Mouse (Mus musculus) ovary, postnatal 10 days (tissue): ENCODE results near the gene Inhbe.

Source experiments
- DNase-seq: peaks from one replicate; pipeline ENCODE4 v3.0.0; 2022; ENCODE audit warnings: low spot score

The Inhbe gene

DNA sequence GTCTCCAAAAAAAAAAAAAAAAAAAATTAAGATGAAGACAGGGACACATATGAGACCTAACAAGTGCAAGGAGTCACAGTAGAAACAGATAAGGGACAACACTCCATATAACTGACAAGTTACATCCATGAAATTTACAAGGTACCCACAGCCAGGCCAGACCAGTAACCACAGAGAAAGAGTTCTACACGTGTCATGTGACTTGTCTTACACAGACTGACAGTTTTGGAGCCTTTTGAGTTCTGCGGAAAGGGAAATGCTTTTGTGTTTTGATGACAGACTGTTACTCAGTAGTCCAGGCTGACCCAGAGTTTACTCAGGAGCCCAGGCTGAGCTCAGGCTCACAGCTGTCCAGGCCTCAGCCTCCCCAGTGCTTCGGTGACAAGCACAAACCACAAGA, 11.2 kb downstream of the Inhbe start:
- DNase-seq, result no peak

DNA sequence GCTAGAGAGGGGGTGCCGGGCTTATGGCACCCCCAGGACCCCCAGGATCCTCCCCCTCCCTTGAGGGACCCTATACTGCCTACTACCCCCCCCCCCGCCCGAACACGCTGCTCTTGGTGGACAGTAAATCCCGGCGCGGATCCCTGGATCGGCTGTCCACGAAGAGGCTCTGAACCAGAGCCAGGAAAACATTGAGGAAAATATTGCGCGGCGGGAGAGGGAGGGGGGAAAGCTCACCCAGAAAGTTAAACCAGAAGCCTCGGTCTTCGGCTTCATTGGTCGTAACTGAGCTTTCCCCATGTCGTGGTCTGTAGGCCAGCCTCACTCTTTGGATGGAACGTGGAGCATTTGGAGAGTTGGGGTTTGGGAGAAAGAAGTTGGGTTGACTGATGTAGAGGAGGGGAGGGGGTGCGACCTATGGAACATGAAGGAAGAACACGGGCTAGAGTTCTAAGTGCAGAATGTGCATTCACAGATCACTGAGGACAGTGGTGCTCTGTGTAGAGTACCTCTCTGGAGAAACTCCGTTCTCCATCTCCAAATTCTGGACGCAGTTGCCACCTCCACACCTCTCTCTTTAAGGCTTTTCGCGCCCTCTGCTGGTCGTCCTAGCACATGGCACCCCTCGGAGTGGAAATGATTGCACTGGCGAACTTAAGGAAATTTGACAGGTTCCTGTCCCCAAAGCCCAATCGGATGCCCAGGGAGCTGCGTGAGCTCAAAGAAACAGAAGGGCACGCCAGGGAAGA, 12.1 kb downstream of the Inhbe start, which contains the start of gene Gli1:
Gene Gli1 (minus strand): TSS at position 84 of the 749 bp plus-strand sequence.
- DNase-seq, result peak; percentile 75

- no peak for DNase-seq
Measured at GRCm38 (mm10) chr10:127341360-127341690, 12.9 kb downstream of the Inhbe start.

DNA sequence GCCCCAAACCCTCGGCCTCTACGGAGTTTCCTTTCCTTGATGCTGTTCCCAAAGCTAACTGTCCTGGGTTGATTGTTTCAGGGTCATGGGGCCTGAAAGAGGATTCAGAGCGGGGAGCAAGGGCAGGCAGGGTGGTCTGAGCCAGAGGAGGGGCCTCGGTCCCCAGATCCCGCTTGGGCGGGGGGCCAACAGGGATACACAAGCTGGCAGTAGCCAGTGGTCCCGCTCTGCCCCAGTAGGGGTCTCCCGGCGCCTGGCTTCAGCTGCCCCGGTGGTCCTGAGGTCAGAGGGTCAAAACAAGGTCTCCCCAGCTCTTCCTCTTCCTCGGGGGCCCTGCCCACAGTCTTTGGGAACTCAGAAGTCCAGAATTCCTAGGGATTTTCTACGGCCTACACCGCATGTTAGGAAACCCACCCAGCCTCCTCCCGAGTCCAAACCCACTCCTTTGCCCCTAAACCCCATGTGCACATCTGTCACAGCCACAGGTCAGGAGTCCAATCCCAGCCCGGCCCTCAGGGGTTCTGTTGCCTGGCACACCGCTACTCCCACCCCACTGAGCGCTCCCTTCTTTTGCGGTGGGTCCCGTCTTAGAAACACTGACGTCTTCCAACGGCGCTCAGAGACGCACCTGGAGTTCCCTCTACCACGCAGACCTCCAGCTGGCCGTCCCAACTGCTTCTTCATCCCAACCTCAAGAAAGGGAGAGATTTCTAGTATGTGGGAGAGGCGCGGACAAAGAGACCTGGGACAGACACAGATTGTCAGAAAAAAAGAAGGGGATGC, 13.4 kb downstream of the Inhbe start:
- DNase-seq, result no peak

- no peak for DNase-seq
Measured at GRCm38 (mm10) chr10:127339683-127340576, 14.3 kb downstream of the Inhbe start.

- DNase-seq, result peak; percentile 68
Measured at GRCm38 (mm10) chr10:127338930-127339682, 15.1 kb downstream of the Inhbe start.

GRCm38 (mm10) chr10:127337536-127338099, 16.6 kb downstream of the Inhbe start:
- no peak for DNase-seq

DNA sequence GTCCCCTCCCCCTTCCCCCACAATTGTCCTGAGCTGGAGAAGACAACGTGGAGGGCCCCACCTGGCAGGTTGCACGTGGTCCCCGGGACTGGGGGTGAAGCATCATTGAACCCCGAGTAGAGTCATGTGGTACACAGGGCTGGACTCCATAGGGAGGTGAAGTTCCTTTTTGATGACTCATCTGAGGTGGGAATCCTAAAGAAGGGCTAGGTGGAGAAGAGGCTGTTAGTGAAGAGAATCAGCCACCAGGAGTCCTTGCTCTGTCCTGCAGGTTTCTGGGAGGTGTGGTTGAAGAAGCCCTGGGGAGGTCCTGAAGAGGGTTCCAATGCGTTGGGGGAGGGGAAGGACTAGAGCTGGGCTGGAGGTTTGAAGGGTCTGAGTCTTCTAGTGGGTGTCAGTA, 17.3 kb downstream of the Inhbe start:
- DNase-seq, result no peak

GRCm38 (mm10) chr10:127335271-127335670, 18.9 kb downstream of the Inhbe start:
- DNase-seq, result no peak

GRCm38 (mm10) chr10:127333152-127333551, 21.1 kb downstream of the Inhbe start:
- no peak for DNase-seq

DNA sequence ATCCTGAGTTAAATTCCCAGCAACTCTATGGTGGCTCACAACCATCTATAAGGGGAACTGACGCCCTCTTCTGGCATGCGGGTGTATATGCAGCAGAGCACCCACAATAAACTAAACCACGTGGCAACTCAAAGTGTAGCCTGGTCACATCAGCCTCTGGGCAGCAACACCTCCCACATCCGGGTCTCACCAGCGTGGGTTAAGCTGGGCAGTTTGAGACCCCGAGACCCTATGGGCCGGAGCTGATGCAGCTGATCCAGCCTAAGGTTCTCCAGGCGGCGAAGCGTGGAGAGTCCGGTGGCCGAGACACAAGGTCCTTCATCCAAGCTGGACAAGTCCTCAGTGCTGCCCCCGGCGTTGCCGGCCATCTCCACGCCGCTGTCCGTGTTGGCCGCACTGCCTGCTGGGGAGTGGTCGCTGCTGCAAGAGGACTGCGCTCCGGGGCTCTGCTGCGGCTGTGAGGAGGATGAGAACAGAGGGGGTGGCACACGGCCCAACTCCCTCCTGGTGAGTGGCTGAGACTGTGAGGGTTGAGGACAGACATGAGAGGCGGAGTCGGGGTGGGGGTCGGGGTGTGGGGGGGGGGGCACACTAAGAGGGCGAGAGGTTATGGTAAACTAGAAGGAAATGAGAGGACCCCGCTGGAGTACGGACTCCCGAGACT, 21.9 kb downstream of the Inhbe start:
- DNase-seq, result no peak

DNA sequence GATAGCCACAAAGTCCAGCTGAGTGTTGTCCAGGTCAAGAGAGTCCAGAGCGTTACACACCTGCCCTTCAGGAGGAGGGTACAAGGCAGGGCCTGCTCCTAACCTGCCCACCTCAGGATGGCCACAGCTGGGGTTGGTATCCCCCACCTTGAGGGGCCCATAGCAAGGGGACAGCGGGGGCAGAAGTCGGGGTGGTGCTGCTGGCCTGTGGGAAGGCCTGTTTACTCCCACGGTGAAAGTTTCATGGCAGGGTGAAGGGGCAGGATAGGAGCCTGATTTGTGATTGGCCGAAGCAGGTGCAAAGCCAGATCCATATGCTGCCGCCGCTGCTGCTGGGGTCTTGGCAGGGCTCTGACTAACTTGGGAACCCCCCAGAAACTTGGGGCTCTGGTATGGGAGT, 24.0 kb downstream of the Inhbe start:
- DNase-seq, result no peak

DNA sequence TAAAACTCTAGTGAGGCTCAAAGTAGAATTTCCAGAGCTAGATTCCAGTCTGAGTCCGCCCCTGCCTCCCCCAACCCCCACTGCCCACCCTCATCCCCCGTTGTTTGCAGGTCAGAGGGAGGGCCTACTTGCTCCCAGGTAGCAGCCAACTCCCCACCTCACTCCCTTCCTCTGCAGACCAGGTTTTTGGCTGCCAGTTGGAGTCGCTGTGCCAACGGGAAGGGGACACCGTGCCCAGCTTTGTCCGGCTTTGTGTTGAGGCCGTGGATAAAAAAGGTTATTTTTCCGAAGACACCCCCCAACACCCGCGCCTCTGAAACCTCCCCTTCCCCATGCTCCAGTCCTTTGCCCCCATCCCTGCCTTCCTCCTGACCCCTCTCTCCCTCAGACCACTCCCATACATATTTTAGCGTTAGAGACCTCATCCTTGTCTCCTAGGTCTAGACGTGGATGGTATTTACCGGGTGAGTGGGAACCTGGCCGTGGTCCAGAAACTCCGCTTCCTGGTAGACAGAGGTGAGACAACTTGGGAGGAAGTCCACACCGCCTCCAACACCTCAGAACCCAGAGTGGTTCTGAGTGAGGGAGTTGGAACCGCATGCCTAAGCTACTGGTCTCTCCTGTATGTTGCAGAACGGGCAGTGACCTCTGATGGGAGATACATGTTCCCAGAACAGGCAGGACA, 26.6 kb downstream of the Inhbe start:
- no peak for DNase-seq

GRCm38 (mm10) chr10:127326828-127327227, 27.4 kb downstream of the Inhbe start:
- DNase-seq, result no peak

GRCm38 (mm10) chr10:127326017-127326801, 28.0 kb downstream of the Inhbe start:
- no peak for DNase-seq

DNA sequence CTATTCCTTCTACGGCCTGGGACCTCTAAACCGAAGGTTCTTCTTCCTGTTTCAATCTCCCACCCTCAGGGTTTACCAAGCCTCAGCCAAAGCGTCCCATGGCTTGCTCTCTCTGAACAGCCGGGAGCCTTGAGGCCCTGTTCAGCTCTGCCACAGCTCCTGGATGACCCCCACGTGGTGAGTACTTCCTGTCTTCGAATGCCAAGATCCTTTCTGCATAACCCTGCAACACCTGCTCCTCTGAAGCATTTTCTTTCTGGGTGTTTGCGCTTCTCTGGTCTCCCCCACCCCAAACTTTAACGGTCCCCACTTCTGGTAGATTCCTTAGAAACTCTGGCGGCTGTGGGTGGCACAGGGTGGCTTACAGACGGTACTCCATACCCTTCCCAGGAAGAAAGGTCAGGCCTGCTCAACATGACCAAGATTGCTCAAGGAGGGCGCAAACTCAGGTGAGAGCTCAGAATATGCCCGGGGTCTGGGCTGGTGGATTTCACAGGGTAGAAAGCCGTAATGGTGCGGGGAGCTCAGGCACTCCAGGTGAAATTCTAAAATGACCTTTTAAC, 28.7 kb downstream of the Inhbe start:
- DNase-seq, result no peak

DNA sequence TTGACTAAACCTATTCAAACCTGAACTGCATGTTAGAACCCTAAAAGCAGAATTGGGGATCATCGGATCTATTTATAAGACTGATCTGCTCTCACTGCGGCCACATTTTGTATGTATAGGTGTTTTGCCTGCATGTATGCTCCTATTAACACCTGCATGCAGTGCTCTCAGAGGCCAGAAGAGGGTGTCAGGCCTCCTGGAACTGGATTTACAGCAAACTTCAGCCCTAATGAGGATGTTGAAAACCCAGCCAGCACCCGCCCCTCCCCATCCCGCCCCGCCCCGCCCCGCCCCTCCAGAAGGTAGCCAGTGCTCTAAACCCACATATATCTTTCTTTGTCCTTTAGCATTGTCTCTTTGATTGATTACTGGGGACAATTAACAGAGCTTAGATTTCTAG, 29.7 kb downstream of the Inhbe start:
- DNase-seq, result no peak

GRCm38 (mm10) chr10:127323131-127323855, 30.9 kb downstream of the Inhbe start:
- no peak for DNase-seq
